Mouse (Mus musculus): Measurements from ENCODE around the gene Onecut1. TPM values are rescaled to one million over a fixed set of nuclear protein-coding genes. Genes with fewer than 3 reads are reported as not detected.

Onecut1 gene
- total and polyA plus RNA-seq, 3 experiments = not detected

GRCm38 (mm10) chr9:74864471-74864870 lies 2.8 kb downstream of the Onecut1 start:
- no peak overlapping the region for H3K4me3 ChIP-seq (ENCODE audit: control insufficient read depth in 1 of 2, insufficient read depth in 1 of 2, low read depth in 2 of 2, low read length in 2 of 2)
- no peak overlapping the region for H3K27ac ChIP-seq (ENCODE audit: control insufficient read depth, low read depth, low read length)
- H3K9ac ChIP-seq (ENCODE audit: control insufficient read depth, low read depth, low read length, poor library complexity, severe bottlenecking) = no peak overlapping the region
- H3K4me1 ChIP-seq (ENCODE audit: control insufficient read depth in 1 of 2, insufficient read depth in 2 of 2, low read length in 2 of 2) = no peaks in the 10 kb centered on the region
- TF ChIP-seq ZC3H11A (IDR thresholded peaks at IDR 0.05; ENCODE audit: low read depth, low read length) (no peak), JUND (IDR thresholded peaks at IDR 0.05; ENCODE audit: low read depth, low read length) (no peak), MXI1 (IDR thresholded peaks at IDR 0.05; ENCODE audit: low read depth, low read length) (no peak), BHLHE40 (IDR thresholded peaks at IDR 0.05; ENCODE audit: borderline replicate concordance, low read depth, low read length) (no peak), KAT2A (conservative IDR thresholded peaks at IDR 0.05; ENCODE audit: low read depth, low read length) (no peak), ZNF384 (IDR thresholded peaks at IDR 0.05; ENCODE audit: low read depth, low read length) (no peak), MAZ (IDR thresholded peaks at IDR 0.05; ENCODE audit: low read depth, low read length) (no peak), RCOR1 (IDR thresholded peaks at IDR 0.05; ENCODE audit: low read depth, low read length) (no peak), ELF1 (IDR thresholded peaks at IDR 0.05; ENCODE audit: low read depth, low read length) (no peak), TAL1 (IDR thresholded peaks at IDR 0.05; ENCODE audit: low read length) (no peak), SMC3 (IDR thresholded peaks at IDR 0.05; ENCODE audit: low read depth, low read length) (no peak), MYB (IDR thresholded peaks at IDR 0.05; ENCODE audit: low read depth, low read length) (no peak), MAFK (IDR thresholded peaks at IDR 0.05; ENCODE audit: borderline replicate concordance, low read depth, low read length) (no peak), ZMIZ1 (IDR thresholded peaks at IDR 0.05; ENCODE audit: low read depth, low read length) (no peak), HCFC1 (IDR thresholded peaks at IDR 0.05; ENCODE audit: low read depth, low read length) (no peak), GABPA (IDR thresholded peaks at IDR 0.05; ENCODE audit: low read depth, low read length) (no peak), POLR2AphosphoS5 (IDR thresholded peaks at IDR 0.05; ENCODE audit: borderline replicate concordance, low read depth, low read length) (no peak), POLR2AphosphoS2 (IDR thresholded peaks at IDR 0.05; ENCODE audit: low read length) (no peak), USF1 (IDR thresholded peaks at IDR 0.05; ENCODE audit: low read depth, low read length) (no peak)
- no peaks in the 10 kb centered on the region for H3K36me3 ChIP-seq (ENCODE audit: control insufficient read depth in 1 of 2, insufficient read depth in 2 of 2, low read length in 2 of 2)
- no peak for DNase-seq (ENCODE audit: low read depth, low spot score)
- no peaks in the 10 kb centered on the region for H3K27me3 ChIP-seq (ENCODE audit: control insufficient read depth in 1 of 2, insufficient read depth in 2 of 2, low read length in 2 of 2)
- H3K9me3 ChIP-seq (replicated peaks; ENCODE audit: insufficient read depth, low read length) = no peaks in the 10 kb centered on the region
- H3K79me2 ChIP-seq (ENCODE audit: control insufficient read depth, insufficient read depth, low read length, poor library complexity) = no peaks in the 10 kb centered on the region

DNA sequence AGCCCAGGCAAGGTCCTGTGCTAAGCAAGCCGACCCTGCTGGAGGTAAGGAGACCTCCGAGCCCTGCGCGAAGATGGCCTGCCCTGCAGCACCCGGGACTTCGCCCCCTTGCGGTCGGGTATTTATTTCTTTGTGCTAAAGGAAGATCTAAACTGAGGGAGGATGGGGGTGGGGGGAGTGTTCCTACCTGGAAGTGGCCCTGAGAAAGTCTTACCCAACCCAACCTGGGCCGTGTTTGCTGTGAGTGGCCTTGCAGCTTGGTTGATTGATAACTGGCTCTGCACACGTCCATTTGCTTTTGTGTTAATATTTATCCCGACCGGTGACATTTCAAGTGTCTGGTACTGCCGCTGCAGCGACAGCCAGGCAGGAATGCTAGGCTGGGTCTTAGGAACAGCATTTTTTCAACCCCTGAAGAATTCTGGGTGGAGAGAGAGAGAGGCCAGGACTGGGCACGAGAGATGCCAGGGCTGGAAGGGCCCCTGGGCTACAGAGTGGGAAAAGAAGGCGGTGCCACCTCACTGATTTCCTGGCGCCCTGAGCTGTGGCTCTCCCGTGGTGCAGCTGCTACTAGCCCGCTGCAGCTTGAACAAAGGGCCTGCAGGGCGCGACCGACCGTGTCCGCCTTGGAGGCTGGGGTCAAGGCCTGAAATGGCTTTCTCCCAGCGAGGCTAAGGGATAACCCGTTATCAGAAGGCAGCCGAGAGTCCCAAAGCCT lies 5.0 kb downstream of the Onecut1 start:
- Histone ChIP-seq H3K4me3 (ENCODE audit: control insufficient read depth in 1 of 2, insufficient read depth in 1 of 2, low read depth in 2 of 2, low read length in 2 of 2) (no peak overlapping the region), H3K27ac (ENCODE audit: control insufficient read depth, low read depth, low read length) (no peak overlapping the region), H3K9me3 (replicated peaks; ENCODE audit: insufficient read depth, low read length) (no peaks in the 10 kb centered on the region), H3K9ac (ENCODE audit: control insufficient read depth, low read depth, low read length, poor library complexity, severe bottlenecking) (no peak overlapping the region), H3K4me1 (ENCODE audit: control insufficient read depth in 1 of 2, insufficient read depth in 2 of 2, low read length in 2 of 2) (no peaks in the 10 kb centered on the region; a peak in 1 of 4 replicates), H3K79me2 (ENCODE audit: control insufficient read depth, insufficient read depth, low read length, poor library complexity) (no peaks in the 10 kb centered on the region), H3K27me3 (ENCODE audit: control insufficient read depth in 1 of 2, insufficient read depth in 2 of 2, low read length in 2 of 2) (no peaks in the 10 kb centered on the region), H3K36me3 (ENCODE audit: control insufficient read depth in 1 of 2, insufficient read depth in 2 of 2, low read length in 2 of 2) (no peaks in the 10 kb centered on the region)
- DNase-seq (ENCODE audit: low read depth, low spot score) = no peak
- TF ChIP-seq MEF2A (IDR thresholded peaks at IDR 0.05; ENCODE audit: extremely low read depth, insufficient replicate concordance, low read depth, low read length, poor library complexity, severe bottlenecking) = no peak
- TF ChIP-seq POLR2A (IDR thresholded peaks at IDR 0.05; ENCODE audit: control insufficient read depth in 1 of 2, insufficient read depth in 1 of 2, low read depth in 1 of 2, low read length in 2 of 2, poor library complexity in 1 of 2) = no peak
- no peak for TF ChIP-seq MXI1 (IDR thresholded peaks at IDR 0.05; ENCODE audit: low read depth, low read length)
- TF ChIP-seq USF1 (IDR thresholded peaks at IDR 0.05; ENCODE audit: low read depth, low read length) = no peak
- TF ChIP-seq HCFC1 (IDR thresholded peaks at IDR 0.05; ENCODE audit: low read depth, low read length) = no peak
- no peak for TF ChIP-seq MAZ (IDR thresholded peaks at IDR 0.05; ENCODE audit: low read depth, low read length)
- TF ChIP-seq NRF1 (IDR thresholded peaks at IDR 0.05; ENCODE audit: insufficient read depth, low read depth, low read length, poor library complexity, severe bottlenecking) = no peak
- no peak for TF ChIP-seq ZNF384 (IDR thresholded peaks at IDR 0.05; ENCODE audit: low read depth, low read length)
- TF ChIP-seq TBP (IDR thresholded peaks at IDR 0.05; ENCODE audit: low read depth, low read length) = no peak
- no peak for TF ChIP-seq ZKSCAN1 (IDR thresholded peaks at IDR 0.05; ENCODE audit: low read depth, low read length)
- TF ChIP-seq SIN3A (IDR thresholded peaks at IDR 0.05; ENCODE audit: low read length) = no peak
- TF ChIP-seq POLR2AphosphoS5 (IDR thresholded peaks at IDR 0.05; ENCODE audit: borderline replicate concordance, low read depth, low read length) = no peak
- no peak for TF ChIP-seq MAFK (IDR thresholded peaks at IDR 0.05; ENCODE audit: borderline replicate concordance, low read depth, low read length)
- TF ChIP-seq UBTF (IDR thresholded peaks at IDR 0.05; ENCODE audit: borderline replicate concordance, insufficient read depth, low read depth, low read length) = no peak
- no peak for TF ChIP-seq ZC3H11A (IDR thresholded peaks at IDR 0.05; ENCODE audit: low read depth, low read length)
- no peak for TF ChIP-seq E2F4 (IDR thresholded peaks at IDR 0.05; ENCODE audit: borderline replicate concordance, low read depth, low read length)

Measured in MEL (cell line).